Mouse (Mus musculus) skeletal muscle tissue, adult 2 months (tissue): ENCODE results near the gene Ccdc142.

Experiments used
- DNase-seq: peaks from one replicate; pipeline ENCODE4 v3.0.0-alpha.2; 2012; ENCODE audit warnings: low read depth, low spot score

The Ccdc142 gene

DNA sequence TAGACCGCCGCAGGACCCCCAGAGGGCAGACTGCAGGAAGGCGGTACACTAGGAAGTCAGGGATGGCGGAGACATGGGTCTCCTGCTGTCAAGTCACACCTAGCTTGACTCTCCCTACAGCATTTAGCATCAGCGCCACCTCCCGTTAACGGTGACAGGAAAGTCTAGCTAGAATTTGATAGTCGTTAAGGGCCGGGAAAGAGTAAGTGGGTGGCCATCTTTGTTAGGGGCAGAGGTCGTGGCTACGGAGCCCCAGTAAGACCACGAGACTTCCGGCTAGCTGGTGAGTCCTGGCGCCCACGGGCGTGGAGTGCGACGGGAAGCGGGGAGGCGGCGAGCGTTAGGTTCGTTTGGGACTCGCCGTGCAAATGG, at the start of gene Ccdc142, which contains the start of gene Gm42688:
Gene Ccdc142, plus strand, starts transcription at position 286 of the 372 bp plus-strand sequence.
Gene Gm42688, plus strand, starts transcription at position 302 of the 372 bp plus-strand sequence.
- DNase-seq: peak; percentile 89

DNA sequence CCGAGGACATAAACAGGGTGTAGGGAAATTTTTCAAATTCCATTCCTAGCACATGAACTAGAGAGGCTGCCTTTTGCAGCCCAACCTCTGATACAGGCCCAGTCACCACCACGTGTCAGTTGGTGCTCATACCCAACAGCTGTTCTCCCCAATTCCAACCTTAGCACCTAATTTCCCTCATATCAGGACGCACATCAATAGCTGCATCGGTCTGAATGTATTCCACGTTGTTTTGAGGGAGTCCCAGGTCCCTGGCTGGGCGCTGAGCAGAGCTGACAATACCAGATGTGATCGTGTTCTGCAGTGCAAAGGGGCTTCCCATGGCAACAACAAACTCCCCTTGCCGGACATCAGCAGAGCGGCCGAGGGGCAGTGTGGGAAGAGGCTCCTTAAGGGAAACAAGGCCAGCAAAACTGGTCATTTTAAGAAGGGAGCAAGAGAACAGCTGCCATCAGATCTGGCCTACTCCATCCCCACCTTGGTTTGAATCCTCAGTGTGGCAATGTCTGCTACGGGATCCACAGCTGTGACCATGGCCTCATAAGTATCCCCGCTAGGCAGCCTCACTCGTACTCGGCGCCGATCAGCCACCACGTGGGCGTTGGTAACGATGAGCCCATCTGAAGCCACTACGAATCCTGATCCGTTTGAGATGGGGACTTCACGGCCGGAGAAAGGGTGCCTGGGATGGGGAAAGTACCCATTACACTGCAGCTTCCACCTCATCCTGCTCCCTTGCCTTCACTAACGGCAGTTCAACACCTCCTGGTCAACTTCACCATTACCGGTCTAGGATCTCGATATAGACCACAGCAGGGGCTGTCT, 48.1 kb upstream of the Ccdc142 start:
- DNase-seq: no peak

DNA sequence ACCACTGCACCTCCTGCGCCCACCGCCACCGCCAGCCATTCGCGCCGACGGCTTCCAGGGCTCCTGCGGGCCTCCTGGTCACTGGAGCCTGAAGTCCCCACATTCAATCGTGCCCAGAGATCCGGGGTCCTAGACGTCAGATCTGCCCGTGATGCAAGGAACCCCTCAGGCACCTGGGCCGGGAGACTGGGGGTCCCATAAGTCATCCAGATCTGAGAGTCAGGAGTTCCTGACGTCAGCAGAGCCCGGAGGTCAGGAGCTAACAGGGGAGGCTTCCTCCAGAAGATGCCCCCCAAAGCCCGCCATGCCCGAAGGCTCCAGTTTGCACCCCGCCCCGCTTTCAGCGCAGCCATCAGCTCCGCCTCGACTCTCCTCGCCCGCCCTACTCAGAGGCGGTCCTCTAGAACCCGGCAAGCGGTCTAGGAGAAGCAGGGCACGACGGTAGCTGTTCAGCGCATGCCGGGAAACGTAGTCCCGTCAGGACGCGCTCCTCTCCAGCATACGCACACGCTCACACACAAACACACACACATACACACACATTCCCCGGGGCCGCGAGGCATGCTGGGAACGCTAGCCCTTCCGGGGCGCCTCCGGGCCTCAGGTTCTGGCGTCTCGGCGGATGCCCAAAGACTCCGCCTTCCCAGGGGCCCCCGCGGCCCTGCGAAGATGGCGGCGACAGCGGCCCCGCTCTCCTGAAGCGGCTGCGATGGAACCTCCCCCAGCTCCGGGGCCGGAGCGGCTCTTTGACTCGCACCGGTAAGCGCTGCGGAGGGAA, 47.1 kb upstream of the Ccdc142 start, which contains the start of gene Aup1:
Gene Aup1, plus strand, starts transcription at position 448 of the 778 bp plus-strand sequence.
- DNase-seq: peak; percentile 99

DNA sequence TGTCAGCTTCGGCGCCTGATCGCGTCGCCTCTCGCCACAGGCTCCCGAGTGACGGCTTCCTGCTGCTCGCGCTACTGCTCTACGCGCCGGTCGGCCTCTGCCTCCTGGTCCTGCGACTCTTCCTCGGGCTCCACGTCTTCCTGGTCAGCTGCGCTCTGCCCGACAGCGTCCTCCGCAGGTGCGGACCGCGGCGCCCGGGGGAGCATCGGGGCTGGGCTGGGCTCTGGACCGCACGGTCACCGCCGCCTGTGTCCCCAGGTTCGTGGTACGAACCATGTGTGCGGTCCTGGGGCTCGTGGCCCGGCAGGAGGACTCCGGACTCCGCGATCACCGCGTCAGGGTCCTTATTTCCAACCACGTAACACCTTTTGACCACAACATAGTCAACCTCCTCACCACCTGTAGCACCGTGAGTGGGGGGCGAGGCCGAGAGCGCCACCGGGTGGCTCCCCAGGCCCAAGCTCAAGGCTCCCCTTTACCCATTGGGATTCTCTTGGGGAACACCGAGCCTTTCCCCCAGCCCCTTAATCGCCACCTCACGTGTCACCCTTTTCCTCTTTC, 46.5 kb upstream of the Ccdc142 start, which contains the start of gene Htra2:
Gene Htra2, minus strand, starts transcription at position 403 of the 561 bp plus-strand sequence.
- no peak for DNase-seq

DNA sequence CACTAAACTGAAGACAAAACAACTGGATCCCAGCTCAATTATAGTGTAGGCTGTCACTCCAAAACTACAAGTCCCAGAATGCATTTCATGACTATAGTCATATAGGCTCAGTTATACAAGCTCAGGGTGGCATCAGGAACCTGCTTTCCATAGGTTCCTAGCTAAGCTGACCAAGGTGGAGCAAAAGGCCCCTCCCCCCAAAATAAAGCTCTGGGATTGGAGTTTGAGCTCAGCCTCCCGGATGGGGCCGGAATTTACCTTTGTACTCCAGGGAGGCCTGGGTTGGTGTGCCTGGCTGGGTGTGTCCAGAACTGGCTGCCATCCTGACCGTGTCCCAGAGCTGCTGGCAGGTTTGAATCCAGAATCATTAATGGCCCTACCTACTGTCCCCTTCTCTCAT, 43.6 kb upstream of the Ccdc142 start, which contains the start of gene Dqx1:
Gene Dqx1, plus strand, starts transcription at position 55 of the 400 bp plus-strand sequence.
- no peak for DNase-seq

DNA sequence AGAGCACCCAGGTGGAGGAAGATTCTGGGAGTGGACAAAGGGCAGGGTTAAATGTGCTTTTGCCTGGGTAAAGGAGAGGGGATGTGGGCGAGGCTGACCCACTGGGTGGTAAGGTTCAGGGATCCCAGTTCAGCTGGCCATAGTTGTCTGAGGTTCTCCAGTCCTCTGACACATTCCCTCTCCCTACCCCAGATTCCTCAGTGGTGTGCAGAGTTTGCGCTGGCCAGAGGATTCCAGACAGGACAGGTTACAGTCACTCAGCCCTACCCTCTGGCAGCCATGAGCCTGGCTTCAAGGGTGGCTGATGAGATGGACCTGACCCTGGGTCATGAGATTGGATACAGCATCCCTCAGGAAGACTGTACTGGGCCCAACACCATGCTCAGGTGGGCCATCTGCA, 42.7 kb upstream of the Ccdc142 start:
- no peak for DNase-seq

DNA sequence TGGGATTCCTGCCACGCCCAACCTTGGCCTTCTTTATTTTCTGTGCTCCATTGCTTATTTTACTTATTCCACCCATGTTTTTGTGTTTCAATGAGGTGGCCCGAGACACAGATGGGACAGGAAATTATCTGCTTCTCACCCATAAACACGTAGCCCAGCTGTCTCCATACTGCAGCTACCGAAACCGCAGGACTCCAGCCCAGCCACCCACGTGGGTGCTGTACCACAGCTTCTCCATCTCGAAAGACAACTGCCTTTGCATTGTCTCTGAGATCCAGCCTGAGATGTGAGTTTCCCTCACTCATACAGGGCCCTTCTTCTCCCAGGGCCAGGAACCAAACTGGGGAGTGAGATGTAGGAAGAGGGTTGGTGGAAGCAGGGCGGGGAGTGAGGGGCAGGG, 35.4 kb upstream of the Ccdc142 start:
- DNase-seq: no peak

DNA sequence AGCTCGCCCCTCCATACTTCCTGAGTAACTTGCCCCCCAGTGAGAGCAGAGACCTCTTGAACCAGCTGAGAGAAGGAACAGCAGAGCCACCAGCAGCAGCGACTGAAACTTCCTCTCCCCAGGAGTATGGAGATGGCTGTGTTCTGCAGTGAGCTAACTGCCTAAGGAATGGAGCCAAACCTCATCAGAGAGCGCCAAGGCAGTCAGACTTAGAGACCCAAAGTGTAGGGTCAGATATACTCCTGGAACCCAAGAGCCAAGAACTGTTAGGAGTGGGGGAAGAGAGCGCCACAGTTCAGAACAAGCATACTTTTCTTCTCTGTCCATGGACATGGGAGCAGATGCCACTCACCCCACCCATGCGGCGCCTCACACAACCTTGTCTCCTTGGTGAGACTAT, 35.0 kb upstream of the Ccdc142 start:
- DNase-seq: no peak

DNA sequence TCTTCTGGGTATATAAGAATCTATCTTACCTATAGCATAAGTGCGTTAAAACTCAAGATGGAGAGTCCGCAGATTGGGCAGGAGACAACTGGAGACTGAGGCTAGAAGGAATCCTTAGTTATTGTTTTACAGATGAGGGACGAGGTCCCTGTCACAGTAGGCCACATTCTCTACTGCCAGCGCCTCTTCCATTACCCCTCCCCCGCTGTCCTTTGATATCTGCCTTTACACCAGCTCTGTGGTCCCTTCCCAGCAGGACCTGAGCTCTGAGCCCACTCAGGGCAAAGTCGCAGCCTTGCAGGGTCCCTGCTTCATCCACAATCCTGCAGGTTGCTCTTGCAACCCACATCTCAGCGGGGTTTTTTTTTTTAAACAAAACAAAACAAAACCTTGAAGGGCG, 33.2 kb upstream of the Ccdc142 start:
- DNase-seq: no peak

DNA sequence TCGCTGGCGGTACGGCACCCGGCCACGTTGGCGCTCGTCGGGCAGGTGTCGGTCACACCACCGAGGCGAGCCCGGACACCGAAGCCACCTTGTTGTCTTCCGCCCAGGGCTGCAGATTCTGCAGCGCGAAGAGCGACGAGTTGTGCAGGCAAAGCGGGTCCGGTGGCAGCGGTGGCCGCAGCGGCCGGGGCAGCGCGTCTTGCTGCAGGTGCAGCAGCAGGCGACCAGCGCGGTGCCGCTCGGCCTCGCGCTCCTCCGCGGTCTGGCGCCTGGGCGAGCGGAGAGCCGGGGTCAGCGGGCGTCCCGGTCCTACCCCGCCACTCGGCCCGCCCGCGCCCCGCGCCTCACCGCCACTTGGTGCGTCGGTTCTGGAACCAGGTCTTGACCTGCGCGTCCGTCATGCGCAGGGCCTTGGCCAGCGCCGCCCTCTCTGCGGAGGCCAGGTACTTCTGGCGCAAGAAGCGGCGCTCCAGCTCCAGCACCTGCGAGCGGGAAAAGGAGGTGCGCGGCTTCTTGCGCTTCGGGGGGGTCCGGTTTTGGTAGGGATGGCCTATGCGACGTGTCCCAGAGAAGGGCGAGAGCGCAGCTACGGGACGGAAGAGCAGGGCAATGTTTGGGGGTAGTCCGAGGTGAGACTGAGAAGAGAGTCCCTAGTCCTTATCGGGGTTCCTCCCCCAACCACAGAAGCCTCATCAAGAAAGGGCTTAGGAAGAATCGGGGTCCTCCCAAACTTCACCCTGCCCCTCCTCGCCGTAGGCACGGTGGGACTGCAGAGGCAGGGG, 32.5 kb upstream of the Ccdc142 start:
- no peak for DNase-seq

DNA sequence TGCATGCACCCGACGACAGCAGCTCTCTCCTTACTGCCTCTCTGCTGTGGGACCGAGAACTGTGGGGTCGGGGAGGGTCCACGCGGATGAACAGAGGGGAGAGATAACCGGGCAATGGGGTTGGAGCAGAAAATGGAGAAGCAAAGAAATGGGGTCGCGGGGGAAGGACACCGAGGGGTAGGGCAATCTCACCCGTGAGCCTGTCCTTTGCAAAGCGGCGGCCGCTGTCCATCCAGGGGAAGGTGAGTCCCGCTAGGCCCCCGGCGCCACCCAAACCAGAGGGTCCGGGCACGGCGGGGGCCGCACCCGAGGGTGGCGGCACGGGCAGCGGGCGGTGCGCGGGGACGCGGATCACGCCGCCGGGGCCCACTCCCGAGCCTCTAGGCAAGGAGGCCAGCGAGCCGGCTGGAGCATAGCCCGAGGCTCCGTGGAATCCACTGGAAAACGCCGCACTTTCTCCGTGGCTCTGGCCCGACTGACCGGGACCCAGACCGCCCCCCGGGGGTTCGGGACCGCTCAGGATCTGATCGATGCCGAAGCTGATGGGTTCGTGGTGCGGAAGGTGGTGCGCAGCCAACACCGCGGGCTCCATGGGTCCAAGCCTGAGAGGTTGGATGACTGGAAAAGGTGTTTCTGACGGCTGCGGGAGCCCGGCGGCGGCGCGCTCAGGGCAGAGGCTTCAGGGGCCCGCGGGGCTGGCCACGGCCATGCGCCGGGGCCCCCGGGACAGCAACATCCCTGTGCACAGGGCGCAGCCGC, 31.7 kb upstream of the Ccdc142 start:
- no peak for DNase-seq

DNA sequence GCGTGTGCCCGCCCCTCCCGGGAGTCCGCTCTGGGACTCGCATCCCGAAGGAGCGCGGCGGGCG, 31.3 kb upstream of the Ccdc142 start, which contains the start of gene Tlx2:
Gene Tlx2, minus strand, starts transcription at position 47 of the 64 bp plus-strand sequence.
- no peak for DNase-seq

DNA sequence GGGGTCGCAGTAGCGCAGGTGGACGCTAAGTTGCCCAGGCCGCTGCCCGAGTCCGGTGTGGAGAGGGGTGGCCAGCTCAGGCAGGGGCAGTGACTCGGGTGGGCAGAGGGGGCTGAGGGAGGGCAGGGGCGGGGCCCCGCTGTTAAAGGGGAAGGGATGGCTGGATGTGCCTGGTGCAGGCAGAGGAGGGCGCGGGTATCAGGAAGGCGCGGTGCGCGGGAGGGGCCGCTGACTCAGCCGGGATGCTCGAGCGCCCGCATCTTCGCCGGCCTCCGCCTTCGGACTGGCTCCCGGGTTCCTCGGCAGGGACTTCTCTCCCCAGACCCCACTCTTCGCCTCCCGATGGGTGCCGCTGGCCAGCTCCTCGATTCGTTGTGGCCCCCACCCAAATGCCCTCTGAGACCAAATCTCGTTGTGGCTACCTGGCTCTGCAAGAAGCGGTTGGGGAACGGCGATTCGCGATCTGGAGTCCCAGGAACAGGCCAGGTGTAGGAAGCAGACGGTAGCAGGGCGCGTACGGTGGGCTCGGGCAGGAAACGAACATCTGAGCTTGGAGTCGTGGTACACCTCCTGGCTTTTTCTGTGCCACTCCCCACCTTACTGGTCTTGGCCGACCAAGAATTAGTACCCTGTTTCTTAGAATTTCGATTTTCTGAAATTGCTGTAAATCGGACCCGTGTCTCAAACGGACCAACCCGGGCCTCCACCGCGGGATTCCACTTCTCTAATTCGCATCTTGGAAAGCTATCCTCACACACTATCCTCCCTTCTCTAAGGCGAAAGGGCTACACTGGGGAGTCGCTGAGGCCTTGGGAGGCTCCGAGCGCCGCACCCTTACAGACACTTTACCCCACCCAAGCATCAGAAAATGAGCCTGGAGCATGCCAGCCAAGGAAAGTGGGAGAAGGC, 30.8 kb upstream of the Ccdc142 start:
- no peak for DNase-seq

DNA sequence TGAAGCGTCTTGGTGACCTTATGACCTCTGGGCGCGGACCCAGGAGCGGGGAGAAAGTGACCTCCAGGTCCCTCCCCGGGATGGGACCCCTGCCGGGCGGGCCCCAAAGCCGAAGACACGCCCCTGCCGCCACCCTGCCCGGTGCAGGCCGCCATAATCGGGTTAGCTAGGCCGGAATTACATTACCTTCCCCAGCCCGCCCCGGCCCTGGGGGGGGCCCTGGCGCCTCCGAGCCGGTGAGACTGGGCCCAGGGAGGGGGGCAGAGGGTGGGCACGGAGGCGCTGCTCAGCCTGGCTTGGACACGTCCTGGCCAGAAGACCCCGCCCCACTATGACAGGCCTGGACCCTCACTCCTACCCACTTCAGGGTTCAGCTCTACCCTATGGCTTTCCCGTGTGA, 30.2 kb upstream of the Ccdc142 start:
- no peak for DNase-seq

DNA sequence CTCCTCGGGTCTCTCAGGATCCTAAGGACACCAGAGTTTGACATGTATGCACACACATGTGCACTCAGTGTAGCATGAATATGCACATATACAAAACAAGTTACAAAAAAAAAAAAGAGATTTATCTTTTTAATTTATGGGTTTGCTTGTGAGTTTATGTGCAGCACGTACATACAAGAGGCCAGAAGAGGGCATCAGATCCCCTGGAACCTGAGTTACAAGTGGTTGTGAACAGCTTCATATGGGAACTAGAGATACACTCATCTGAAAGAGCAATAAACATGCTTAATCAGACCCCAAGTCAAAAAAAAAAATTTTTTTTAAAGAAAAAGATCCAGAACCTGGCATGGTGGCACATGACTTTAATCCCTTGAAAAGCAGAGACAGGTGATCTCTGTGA, 26.4 kb upstream of the Ccdc142 start:
- DNase-seq: no peak

DNA sequence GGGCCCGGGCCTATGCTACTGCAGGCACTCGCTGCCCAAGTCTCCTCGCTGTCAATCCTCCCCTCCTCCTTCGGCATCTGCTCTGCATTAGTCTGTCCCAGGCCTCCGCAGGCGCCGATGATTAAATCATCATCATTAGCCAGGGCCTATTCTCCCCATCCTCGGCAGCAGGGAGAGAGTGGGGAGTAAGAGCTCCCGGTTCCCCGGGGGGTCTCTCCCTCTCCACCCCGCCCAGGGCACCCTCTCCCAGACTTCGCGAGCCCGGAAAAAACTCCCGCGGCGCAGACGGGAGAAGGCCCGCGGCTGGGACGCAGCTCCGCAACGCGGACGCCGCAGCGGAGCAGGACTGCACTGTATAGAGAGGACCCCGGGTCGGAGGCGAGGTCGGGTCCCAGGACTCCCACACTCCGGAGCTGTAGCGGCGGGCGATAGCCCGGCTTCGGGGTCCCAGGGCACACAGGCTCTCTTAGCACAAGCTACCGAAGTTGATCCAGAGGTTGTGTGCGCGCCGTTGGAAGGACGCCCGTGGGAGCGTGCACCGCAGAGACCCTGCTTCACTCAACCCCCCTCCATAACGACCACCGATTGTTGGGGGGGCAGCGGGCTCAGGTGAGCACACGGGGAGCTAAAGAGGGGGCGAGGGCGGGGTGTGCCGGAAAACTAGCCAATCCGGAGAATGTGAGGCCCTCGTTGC, 23.6 kb upstream of the Ccdc142 start, which contains the start of gene Pcgf1:
Gene Pcgf1, plus strand, starts transcription at position 240 of the 694 bp plus-strand sequence.
- DNase-seq: peak; percentile 14

DNA sequence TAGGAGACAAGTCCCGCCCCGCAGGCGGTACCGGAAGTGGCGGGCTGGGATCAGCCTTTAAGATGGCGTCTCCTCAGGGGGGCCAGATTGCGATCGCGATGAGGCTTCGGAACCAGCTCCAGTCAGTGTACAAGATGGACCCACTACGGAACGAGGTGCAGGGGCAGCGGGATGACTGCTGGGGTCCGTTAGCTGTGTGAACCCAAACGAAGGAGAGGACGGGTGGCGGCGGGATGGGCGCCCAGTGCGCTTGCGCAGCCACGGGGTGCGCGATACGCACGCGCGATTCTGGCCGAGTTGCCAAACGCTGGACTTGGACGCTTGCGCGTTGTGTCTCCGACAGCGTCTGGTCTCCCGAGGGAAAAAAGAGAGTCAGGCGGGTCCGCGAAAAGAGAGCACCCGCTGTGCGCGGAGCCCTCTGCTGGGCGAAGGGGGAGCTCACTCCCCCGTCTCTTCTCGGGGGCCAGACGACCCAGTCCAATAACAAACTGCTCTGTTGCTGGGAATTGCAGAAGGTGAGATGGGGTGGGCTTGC, 23.0 kb upstream of the Ccdc142 start:
- DNase-seq: peak; percentile 98

DNA sequence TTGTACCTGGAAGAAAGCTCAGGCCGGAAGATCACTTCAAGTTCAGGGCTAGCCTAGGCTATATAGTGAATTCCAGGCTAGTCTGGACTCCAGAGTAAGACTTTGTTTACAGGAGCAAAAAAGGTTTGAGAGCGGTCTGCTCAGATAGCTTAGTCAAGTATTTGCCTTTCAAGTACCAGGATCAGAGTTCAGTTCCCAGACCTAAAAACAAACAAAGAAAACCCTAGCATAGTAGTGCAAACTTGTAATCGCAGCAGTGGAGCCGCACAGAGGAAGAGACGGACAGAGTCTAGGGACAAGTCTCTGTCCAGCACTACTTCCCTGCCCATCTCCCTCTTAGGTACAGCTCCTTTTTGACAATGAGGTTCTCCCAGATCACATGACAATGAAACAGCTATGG, 21.2 kb upstream of the Ccdc142 start:
- no peak for DNase-seq

DNA sequence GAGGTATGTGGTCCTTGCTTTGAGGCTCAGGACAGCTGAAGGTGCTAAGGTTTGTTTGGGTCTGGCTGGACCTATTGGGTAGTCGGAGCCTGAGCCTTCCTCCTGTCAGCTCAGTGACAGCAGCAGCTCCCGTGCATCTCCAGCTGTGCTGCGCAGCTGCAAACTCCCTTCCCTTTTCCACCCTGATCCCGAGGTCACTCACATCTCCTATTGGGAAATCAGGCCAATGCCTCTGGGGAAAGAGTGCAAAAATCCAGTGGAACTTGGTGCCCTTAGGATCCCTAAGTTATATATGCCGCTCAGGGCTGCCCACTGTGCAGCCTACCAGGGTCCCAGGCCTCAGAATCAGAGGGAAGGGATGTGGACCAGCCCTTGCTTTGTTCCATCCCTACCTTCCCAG, 17.9 kb upstream of the Ccdc142 start:
- DNase-seq: no peak
